Mouse (Mus musculus): ENCODE data around the gene Otub1.
A peak's percentile ranks its signal among the peaks of the same experiment; 100 is the strongest.

Otub1 gene

DNA sequence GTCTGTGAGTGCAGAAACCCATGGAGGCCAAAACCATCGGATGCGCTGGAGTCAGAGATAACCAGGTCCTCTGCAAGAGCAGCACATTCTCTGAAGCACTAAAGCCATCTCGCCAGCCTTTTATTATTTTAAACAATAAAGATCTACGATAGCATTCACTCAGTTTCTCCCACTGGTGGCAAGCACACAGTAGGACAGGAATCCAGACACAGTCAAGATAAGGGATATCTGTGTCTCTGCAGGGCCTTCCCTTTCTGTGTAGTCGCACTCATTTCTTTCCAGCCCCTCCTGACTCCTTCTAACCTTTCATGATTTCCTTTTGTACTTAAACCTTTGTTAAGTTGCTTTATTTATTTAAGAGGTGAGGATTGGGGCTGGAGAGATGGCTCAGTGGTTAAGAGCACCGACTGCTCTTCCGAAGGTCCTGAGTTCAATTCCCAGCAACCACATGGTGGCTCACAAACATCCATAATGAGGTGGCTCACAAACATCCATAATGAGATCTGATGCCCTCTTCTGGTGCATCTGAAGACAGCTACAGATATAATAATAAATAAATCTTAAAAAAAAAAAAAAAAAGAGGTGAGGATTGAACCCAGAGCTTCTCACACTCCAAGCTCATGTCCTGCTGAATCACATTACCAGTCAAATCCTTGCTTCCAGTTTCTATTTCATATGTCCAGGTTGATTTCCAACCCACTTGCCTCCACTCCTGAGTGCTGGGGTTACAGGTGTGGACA, 4.0 kb upstream of the Otub1 start:
- no peak for DNase-seq (ENCODE audit: low read depth, low spot score)

DNA sequence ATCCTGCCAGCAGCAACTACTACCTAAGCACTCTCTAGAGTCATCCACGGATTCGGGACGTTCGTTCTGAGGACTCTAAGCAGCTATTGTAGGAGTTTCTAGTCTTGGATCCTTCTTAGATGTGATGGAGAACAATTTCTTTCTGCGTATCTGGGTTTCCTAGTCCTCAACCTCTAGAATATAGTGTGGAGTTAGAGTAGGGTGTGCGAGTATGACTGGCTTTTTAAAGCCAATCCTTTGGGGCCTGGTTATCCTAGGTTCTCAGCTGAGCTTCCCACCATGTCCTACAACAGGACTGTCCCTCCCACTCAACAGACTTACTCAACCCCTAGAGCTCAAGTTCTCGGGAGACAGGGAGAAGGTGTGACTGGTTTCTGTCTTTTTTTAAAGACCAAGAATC, 790 bp downstream of the Otub1 start:
- DNase-seq (ENCODE audit: low read depth, low spot score) = no peak

DNA sequence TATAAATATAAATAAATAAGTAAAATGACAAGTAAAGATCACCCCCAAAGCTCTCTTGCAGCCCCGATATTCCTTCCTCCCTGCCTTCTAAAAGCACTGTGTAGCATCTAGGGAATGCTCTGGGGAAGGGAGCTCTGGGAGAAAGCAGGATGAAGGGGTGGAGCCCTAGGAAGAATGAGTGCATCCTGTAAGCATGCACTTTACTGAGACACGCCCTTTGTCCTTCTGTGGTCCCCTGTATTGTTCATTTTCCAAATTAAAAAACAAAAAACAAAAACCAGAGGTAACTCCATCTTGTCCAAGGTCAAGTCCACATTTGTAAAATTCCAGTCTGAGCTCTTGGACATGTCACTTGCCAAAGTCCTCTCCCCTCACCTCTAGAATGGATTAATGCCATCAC, 1.2 kb downstream of the Otub1 start:
- no peak for DNase-seq (ENCODE audit: low read depth, low spot score)

DNA sequence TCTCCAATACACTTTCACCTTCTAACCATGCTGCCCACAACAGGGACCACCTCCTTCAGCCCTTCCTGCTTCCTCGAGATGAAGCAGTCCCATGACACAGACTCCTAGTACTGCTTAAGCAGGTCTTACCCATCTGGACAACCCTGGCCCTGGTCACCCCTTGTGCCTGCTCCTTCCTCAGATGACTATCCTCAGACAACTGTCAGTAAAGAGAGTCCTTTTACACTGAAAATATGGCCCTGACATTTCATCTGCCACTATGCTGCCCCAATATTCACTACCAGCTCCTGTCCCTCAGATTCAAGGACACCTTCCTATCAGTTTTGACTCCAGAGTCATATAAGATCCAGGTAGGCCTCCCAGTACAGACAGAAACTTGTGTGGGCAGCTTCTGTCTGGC, 5.7 kb downstream of the Otub1 start:
- DNase-seq (ENCODE audit: low read depth, low spot score) = no peak

DNA sequence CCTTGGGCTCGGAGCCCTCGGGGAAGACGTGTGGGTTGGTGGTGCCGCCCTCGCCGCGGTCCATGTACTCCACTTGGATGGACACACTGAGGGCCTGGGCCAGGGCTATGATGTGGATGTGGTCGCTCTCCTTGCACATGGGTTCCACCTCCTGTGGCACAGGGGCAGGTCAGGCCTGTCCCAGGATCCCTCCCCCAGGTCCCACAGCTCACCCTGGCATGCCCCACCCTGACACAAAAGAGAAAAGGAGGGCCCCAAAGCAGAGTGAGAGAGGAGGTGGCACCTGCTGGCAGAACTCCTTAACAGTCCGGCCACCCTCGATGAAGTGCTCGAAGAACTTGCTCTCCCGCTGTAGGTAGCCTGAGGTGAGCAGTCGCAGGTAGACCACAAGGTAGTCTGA, 7.0 kb downstream of the Otub1 start:
- DNase-seq (ENCODE audit: low read depth, low spot score) = no peak

DNA sequence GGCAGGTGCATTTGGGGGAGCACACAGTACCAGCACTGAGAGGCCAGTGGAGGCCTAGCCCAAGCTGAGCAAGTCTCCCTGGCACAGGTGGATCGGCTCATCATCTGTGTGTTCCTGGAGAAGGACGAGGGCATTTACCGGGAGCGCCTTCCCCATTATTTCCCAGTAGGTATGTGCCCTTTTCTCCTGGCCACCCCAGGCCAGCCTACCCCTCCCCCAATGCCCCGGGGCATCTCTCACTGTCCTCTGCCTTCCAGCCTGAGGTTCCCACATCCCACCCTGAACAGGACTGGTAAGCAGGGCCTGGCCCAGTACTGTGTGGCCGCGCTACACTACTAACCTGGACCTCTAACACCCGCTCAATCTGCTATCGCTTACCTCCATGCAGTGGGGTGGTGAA, 8.7 kb downstream of the Otub1 start:
- no peak for DNase-seq (ENCODE audit: low read depth, low spot score)

DNA sequence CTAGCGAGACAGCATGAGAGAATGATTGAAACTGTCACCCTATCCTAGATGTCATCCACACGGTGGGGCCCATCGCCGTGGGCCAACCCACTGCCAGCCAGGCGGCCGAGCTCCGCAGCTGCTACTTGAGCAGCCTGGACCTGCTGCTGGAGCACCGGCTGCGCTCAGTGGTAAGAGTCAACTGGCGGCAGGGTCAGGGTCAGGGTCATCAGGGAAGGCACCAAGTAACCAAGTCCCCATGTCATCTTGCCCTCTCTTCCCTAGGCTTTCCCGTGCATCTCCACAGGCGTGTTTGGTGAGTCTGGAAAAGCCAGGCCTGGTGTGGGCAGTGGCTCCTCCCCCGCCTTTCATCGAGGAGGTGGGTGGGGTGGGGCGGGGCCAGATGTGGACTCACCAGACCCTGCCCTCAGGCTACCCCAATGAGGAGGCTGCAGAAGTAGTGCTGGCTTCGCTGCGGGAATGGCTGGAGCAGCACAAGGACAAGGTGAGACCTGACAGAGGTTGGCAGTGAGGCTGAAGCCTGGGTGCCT, 9.3 kb downstream of the Otub1 start:
- DNase-seq (ENCODE audit: low read depth, low spot score) = peak; percentile 81

DNA sequence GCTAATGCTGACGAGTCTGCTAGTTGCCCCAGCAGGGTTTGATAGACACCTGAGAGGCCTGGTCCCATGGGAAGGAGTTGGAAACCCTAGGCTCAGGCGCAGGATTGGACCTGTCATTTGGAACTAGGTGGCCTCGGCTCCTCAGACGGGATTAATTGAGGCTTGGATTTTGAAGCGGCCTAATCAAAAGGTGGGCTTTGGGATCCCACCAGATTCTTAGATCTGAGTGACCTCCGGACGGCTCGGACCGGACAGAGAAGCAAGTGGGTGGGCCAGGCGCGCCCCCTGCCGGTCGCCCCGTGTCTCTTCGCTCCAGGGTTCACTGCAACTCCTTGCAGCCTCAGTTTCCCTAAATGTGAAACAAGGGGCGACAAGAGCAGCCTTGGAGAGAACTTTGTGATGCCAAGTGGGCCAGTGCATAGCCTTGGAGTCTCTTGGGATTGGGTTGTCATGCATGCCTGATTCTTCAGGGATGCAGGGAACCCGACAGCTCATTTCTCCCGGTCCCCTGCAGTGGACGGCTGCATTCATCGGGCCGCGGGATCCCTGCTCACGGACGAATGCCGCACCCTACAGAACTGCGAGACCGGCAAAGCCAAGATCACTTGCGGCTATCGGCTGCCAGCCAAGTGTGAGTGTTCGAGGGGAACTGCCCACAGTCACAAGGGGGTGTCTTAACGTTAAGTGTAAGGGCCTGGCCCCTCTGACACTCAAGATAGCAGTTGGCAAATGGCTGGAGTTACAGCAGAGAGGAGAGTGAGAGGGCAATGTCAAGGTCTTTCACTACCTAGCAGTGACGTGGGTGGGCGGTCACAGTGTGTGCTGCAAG, 10.0 kb downstream of the Otub1 start:
- DNase-seq (ENCODE audit: low read depth, low spot score) = peak; percentile 41

DNA sequence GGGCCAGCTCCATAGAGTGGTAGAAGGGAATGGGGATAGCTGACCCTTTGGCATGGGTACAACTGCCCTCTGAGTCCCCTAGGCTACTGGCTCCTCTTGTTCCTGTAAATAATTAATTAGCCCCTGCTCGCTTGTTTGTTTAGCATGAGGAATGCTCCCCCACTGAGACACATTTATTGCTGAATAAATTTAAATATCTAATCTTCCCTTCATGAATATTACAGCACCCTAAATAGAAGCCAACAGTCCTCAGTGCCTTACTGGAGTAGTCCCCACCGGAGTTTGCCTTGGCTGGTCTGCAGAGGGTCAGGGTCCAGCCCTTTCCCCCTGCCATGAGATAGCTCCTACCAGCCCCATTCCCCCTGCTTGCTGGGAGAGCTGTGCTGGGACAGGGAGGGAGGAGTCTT, 13.6 kb downstream of the Otub1 start:
- no peak for DNase-seq (ENCODE audit: low read depth, low spot score)

DNA sequence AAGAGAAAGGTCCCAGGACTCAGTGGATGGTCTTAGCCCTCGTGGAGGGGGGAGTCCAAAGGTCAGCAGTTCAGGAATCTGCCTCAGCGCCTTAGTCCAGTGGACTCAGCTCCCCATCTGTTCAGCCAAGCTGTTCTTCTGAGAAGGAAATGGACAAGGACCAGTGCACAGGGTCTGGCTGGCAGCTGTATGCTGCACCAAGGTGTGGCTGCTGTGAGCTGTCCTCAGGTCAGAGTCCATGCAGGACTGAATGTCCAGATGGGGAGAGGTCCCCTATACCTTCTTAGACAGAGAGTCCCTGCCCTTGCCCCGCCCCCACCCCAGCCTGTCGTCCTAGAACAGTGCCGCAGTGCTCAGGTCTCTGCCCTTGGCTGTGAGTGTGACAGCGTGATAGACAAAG, 14.5 kb downstream of the Otub1 start:
- no peak for DNase-seq (ENCODE audit: low read depth, low spot score)

DNA sequence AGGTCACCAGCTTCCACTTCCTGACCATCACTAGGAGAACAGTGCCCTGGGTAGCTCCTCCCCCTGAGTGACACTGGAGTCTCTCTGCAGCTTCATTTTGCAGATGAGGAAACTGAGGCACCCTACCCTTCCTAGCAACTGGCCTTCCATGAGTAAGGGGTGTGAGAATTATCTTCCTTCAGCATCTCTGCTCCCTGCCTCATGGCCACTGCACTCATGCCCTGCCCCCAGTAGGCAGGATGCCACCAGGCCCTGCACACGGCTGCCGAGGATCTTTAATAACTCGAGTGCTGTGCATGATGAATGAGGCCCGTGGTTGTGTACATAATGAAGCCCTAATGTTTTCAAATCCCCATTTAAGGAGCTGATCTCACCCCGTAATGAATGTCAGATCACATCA, 15.1 kb downstream of the Otub1 start:
- no peak for DNase-seq (ENCODE audit: low read depth, low spot score)

DNA sequence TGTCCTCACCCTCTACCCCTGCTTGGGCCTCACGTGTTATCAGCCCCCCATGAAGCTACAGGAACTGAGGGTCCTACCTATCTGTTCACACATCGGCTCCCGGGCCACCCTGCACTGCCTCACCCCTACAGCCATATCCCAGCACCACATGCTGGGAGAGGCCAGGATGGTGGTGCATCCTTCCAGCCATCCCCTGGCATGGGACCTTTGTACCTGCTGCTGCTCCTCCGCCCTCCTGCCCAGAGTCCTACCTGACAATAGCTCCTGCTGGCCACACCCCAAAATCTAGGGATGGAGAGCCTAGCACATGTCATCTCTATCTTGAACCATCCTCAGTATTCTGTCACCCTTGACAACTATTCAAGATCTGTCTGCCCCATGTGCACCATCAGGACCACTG, 17.1 kb downstream of the Otub1 start:
- DNase-seq (ENCODE audit: low read depth, low spot score) = no peak

DNA sequence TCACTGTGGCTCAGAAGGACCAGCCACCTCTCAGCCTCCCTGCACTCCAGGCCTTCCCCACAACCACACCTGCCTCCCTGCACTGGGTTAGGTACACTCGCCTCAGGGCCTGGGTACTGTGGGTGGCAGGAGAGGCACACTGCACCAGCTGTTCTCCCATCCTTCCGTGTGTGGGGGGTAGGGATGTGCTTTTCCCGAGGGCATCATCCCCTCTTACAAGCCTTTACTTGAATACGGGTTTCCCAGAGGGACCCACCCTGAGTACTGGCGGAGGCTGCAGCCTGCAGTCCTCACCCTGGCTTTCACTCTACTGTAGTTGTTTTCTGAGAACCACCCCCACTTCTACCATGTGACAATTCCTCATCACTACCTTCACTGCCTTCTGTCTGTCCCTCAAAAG, 19.0 kb downstream of the Otub1 start:
- no peak for DNase-seq (ENCODE audit: low read depth, low spot score)

DNA sequence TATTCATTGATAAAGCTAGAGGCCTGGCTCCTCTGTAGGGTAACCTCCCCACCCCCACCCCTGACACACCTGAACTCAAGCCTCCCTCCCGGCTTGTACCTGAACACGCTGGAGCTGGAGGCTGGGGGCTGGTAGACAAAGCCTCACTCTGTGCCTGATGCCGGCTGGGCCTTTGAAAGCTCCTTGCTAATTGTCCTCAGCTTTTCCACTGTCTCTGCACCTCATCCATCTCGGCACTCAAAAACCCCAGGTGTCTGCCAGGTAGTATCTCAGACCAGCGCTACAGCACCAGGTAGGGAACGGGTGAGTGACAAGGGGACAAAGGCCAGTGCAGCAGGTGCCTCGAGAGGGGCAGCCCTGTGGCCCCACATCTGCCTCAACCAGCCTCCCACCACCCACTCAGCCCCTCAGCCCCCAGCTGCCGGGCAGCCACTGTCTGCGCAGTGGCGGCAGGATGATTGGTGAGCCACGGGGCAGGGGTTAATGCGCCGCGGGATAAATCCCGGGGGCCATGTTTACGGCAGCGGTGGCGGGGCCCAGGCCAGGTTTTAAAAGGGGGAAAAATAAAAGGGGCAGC, 20.3 kb downstream of the Otub1 start:
- no peak for DNase-seq (ENCODE audit: low read depth, low spot score)

DNA sequence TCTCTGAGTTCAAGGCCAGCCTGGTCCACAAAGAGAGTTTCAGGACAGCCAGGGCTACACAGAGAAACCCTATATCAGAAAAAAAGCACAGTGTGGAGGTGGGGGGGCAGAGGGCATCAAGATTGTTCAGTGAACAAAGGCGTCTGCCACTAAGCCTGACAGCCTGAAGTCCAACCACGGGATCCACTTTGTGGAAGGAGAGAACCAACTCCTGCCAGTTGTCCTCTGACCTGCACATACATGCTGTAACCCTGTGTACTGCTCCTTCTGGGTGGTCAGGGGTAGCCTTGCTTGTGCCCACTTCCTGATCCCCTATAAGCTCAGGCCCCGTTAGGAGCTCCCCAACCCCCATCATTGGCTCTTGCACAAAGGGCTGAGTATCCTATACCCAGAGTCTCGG, 21.1 kb downstream of the Otub1 start:
- DNase-seq (ENCODE audit: low read depth, low spot score) = no peak

DNA sequence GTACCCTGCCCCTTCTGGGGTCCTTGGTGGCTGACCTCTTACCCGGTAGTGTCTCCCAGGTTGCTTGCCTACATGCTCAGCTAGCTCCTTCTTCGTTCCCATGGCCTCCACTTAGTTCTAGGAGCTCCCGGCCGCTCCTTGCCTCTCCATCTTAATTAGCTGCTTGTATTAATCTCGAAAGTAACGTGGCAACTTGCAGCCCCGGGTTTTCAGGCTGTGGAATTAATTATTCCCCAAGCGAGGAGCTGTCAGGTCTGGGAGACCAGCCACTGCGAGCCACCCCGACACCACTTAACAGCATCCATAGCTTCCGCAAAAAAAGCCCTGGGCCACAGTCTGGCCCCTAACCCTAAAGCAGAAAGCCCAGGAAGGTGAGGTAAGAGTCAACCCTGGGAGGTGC, 22.7 kb downstream of the Otub1 start:
- DNase-seq (ENCODE audit: low read depth, low spot score) = no peak

DNA sequence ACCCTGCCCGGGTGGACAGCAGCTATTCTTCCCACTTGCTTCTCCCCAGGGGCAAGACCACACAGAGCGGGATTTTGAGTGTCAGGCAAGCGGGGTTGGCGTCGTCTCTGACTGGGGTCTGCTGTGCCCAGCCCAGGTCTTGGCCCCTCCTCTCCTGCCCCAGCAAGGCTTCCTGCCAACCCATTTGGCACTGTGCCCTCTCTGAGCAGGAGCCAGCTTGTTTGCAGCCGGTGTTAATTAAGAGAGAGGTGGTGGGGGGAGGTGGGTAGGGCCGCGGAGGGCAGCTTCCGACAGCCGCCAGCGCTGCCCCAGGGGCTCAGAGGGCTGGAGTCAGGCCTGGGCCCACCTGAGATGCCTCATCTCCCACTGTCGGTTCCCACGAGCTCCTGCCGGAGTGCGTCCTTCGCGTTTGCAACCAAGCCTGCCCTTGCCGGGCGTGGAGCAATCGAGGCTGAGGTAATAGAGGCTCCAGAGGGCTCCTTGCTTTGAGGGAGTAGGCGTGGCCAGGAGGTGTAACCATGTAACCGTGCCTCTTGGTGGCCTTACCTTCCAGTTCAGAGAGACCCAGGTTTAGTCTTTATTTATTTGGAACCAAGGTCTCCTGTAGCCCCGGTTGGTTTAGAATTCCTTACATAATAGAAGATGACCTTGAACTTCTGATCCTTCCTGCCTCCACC, 23.7 kb downstream of the Otub1 start:
- DNase-seq (ENCODE audit: low read depth, low spot score) = peak; percentile 72

DNA sequence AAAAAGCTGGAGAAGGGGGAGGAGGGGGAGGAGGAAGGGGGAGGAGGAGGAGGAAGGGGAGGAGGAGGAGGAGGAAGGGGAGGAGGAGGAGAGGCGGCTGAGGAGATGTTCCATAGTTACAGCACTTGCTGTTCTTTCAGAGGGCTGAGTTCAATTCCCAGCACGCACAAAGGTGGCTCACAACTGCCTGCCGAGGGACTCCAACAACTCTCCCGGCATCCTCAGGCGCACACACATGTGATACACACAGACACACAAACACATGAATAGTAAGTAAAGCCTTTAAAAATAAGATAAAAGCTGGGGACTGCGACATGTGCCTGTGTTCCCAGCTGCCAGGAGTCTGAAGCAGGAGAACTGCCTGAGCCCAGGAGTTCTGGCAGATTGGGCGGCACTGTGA, 24.6 kb downstream of the Otub1 start:
- no peak for DNase-seq (ENCODE audit: low read depth, low spot score)

DNA sequence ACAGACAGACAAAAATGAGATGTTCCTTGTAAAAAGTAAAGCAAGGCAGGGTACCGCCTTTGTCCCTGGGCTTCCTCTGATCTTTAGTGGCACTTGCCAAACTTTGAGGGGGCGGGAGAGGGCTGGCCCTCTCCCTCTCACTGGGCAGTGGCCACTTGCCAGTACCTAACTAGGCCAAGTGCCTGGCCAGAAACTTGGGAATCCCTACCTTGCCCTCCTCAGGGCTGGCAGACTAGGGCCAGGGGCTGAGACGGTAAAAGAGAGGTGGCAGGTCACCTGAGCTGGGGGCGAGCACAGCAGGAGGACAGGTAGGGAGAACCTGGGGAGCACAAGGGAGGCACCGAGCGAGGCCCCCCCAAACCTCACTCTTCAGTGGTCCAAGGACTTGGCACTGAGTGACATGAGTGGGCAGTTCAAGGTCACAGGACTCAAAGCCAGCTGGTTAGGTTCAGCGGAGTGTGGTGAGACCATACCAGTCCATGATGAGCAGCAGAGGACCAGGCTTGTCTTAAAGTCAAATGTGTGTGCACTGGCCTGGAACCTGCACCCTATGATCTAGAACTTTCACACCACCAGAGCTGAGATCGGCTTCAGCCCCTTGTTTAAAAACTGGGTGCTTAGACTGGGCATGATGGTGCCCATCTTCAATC, 25.2 kb downstream of the Otub1 start:
- no peak for DNase-seq (ENCODE audit: low read depth, low spot score)

DNA sequence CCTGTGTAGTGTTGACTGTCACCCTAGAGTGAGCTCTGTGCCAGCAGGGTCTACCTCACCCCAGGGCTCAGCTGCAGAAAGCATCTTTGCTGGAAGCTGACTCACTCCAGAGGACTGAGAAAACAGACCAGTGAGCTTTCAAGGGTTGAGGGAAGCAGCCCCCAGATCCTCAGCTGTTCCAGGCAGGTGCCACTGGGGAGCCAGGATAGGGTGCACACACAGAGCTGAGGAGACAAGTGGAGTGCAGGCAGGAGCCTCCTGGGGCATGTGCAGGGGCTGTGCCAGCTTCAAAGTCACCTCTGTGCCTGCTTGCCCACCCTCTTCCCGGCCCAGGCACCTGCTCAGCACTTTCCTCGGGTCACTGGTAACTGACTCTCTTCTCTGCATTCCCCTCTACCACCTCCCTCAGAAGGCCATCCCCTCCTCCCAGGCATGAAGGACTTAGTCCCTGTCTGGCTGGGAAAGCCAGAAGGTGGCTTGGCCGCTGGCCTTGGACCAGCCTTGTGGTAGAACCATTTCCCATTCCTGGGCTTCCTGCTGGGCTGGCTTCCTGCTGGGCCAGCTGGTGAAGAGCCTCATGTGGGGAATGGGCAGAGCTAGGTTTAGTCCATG, 27.2 kb downstream of the Otub1 start:
- no peak for DNase-seq (ENCODE audit: low read depth, low spot score)

Data from ES-CJ7 (cell line).